Mouse (Mus musculus): ENCODE data around the gene AI837181.
"Not testable (repeated sequence)": the region's sequence is repeated elsewhere in the genome, so short reads cannot be mapped to it uniquely, and the experiment has no call there.

The AI837181 gene

GRCm38 (mm10) chr19:5424782-5425741, at the start of gene AI837181, which contains the start of gene Drap1:
Gene AI837181, plus strand, starts transcription at chr19:5425144.
Gene Drap1, minus strand, starts transcription at chr19:5424979.
- in situ Hi-C loops (cut with MboI, MseI): no loop called here

- in situ Hi-C loops (cut with MboI, MseI): no loop called here
These were observed 47.5 kb upstream of the AI837181 start for GRCm38 (mm10) chr19:5377446-5377845.

GRCm38 (mm10) chr19:5383326-5383725, 41.6 kb upstream of the AI837181 start:
- in situ Hi-C loops (cut with MboI, MseI): no loop called here

GRCm38 (mm10) chr19:5384715-5385114, 40.2 kb upstream of the AI837181 start:
- in situ Hi-C loops (cut with MboI, MseI): no loop called here

GRCm38 (mm10) chr19:5388011-5388441, 36.9 kb upstream of the AI837181 start:
- in situ Hi-C loops (cut with MboI, MseI): no loop called here

- in situ Hi-C loops (cut with MboI, MseI): no loop called here
These were observed 36.2 kb upstream of the AI837181 start, which contains the start of gene Sart1 for GRCm38 (mm10) chr19:5388588-5389242. Gene Sart1, minus strand, starts transcription at chr19:5388703.

GRCm38 (mm10) chr19:5389647-5390046, 35.3 kb upstream of the AI837181 start:
- in situ Hi-C loops (cut with MboI, MseI): no loop called here

GRCm38 (mm10) chr19:5390416-5390815, 34.5 kb upstream of the AI837181 start:
- in situ Hi-C loops (cut with MboI, MseI): no loop called here

GRCm38 (mm10) chr19:5392892-5393291, 32.1 kb upstream of the AI837181 start:
- in situ Hi-C loops (cut with MboI, MseI): no loop called here

- in situ Hi-C loops (cut with MboI, MseI): no loop called here
These were observed 30.8 kb upstream of the AI837181 start for GRCm38 (mm10) chr19:5394168-5394567.

- in situ Hi-C loops (cut with MboI, MseI): no loop called here
These were observed 29.6 kb upstream of the AI837181 start for GRCm38 (mm10) chr19:5395371-5395770.

GRCm38 (mm10) chr19:5401073-5401472, 23.9 kb upstream of the AI837181 start:
- in situ Hi-C loops (cut with MboI, MseI): not testable (repeated sequence)

- in situ Hi-C loops (cut with MboI, MseI): no loop called here
These were observed 22.7 kb upstream of the AI837181 start, which contains the start of gene Tsga10ip for GRCm38 (mm10) chr19:5402293-5402692. Gene Tsga10ip, minus strand, starts transcription at chr19:5402526.

- in situ Hi-C loops (cut with MboI, MseI): no loop called here
These were observed 19.0 kb upstream of the AI837181 start for GRCm38 (mm10) chr19:5405924-5406323.

GRCm38 (mm10) chr19:5406531-5407126, 18.3 kb upstream of the AI837181 start:
- in situ Hi-C loops (cut with MboI, MseI): not testable (repeated sequence)

GRCm38 (mm10) chr19:5407133-5407532, 17.8 kb upstream of the AI837181 start:
- in situ Hi-C loops (cut with MboI, MseI): no loop called here

- in situ Hi-C loops (cut with MboI, MseI): no loop called here
These were observed 16.6 kb upstream of the AI837181 start for GRCm38 (mm10) chr19:5408057-5409001.

GRCm38 (mm10) chr19:5409068-5409467, 15.9 kb upstream of the AI837181 start:
- in situ Hi-C loops (cut with MboI, MseI): no loop called here

GRCm38 (mm10) chr19:5410641-5411040, 14.3 kb upstream of the AI837181 start:
- in situ Hi-C loops (cut with MboI, MseI): no loop called here

- in situ Hi-C loops (cut with MboI, MseI): no loop called here
These were observed 13.0 kb upstream of the AI837181 start for GRCm38 (mm10) chr19:5411961-5412360.

GRCm38 (mm10) chr19:5413840-5414239, 11.1 kb upstream of the AI837181 start:
- in situ Hi-C loops (cut with MboI, MseI): no loop called here

All from regulatory T cell (primary cell).